Mouse (Mus musculus) hindlimb bud, embryonic 11.5 days (tissue): ENCODE data around the gene Gm13057.
"Not testable (repeated sequence)": the region's sequence is repeated elsewhere in the genome, so short reads cannot be mapped to it uniquely, and the experiment has no call there.

Source experiments
- DNase-seq: peaks from one replicate; pipeline ENCODE4 v3.0.0-alpha.2; 2012; ENCODE audit warnings: low read depth, low spot score; ENCODE audit errors: extremely low spot score

Gm13057 gene

GRCm38 (mm10) chr4:143551400-143551799 is at the start of gene Gm13057, which contains the start of gene BC080695:
Gm13057 (plus strand) TSS chr4:143551709.
BC080695 (plus strand) TSS chr4:143551700.
- not testable (repeated sequence) for DNase-seq

- DNase-seq = no peak
These were observed 40.5 kb upstream of the Gm13057 start, which contains the start of gene Gm13043 for GRCm38 (mm10) chr4:143511043-143511442. Gm13043 (plus strand) TSS chr4:143511343.

GRCm38 (mm10) chr4:143535654-143536053 is 15.9 kb upstream of the Gm13057 start, which contains the start of gene Gm13040:
Gm13040 (plus strand) TSS chr4:143535954.
- not testable (repeated sequence) for DNase-seq
